Mouse (Mus musculus) embryo, embryonic 11.5 days (tissue): ENCODE measurements around the gene Ublcp1.
"Not testable (repeated sequence)": the region's sequence is repeated elsewhere in the genome, so short reads cannot be mapped to it uniquely, and the experiment has no call there.

Experiments used
- DNase-seq: peaks from one replicate; pipeline ENCODE4 v3.0.0-alpha.2; 2012; ENCODE audit warnings: low read depth, low spot score

Ublcp1 gene

DNA sequence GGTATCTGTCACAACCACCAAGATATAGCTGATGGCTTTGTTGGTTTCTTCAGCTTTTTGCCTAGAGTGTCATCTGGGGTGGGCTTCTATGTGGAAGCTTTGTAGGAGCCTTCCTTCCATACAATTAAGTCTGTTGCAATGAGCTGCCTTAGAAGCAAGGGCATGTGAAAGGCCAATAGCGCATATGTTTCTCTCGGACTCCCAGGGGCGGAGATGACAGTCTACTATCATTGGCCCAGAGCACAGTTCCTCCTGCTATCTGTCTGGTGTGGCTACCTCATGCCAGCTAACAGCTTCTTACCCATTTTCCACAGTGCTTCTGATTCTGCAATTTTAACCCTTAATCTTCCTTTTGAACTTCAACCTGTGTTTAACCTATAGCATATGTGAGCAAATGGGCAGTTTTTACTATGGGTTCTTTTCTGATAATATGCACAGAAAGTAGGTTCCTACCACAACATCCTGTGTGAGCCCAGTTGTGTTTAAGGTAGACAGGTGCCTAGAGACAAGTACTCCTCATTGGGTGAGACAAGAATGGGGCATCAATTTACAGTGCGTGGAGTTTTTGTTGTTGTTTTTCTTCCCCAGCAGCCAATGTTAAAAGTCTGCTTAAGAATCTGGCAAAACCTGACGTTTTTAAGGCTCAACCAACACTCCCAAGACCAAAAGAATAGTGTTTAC lies 24.5 kb upstream of the Ublcp1 start:
- no peak for DNase-seq

GRCm38 (mm10) chr11:44489117-44489516 lies 18.8 kb upstream of the Ublcp1 start:
- DNase-seq, result no peak

GRCm38 (mm10) chr11:44485089-44485736 lies 14.9 kb upstream of the Ublcp1 start:
- DNase-seq, result no peak

DNA sequence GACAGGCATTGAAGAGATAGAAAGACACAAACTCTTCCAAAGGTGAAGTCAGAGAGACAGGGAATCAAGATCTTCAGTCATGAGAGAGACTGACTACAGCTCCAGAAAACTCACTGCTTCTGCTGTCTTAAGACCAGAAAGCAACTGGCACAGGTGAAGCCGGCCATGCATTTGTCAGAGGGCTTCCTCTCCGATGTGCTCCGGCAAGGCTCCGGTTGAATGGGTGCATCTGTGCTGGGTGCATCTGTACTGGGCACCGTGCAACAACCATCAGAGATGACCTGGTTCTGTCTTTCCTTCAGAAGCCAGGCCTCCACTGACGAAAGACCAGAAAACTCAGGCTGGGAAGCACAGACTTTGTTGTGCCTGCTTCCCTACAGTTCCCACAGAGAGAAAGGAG lies 9.9 kb upstream of the Ublcp1 start:
- DNase-seq, result no peak

- no peak for DNase-seq
Observed at GRCm38 (mm10) chr11:44478382-44478781, 8.1 kb upstream of the Ublcp1 start.

DNA sequence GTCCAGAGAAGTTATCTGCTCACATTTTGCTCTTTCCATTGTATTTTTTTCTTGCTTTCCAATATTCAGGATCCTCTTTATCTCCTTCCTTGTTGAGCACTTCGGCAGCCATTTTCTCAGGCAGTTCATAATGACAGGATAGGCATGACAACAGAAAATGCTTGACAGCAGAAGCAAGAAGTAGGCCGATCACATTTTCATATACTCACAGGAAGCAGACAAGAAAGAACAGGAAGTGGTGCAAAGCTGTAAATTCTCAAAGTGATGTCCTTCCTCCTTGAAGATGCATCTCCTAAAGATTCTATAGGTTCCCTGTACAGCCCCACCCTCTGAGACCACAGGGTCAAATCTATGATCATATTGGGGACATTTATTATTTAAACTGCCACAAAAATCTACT lies 6.1 kb upstream of the Ublcp1 start:
- no peak for DNase-seq

GRCm38 (mm10) chr11:44475467-44475866 lies 5.2 kb upstream of the Ublcp1 start:
- DNase-seq, result no peak

GRCm38 (mm10) chr11:44471337-44471995 lies 1.2 kb upstream of the Ublcp1 start:
- peak; percentile 0 for DNase-seq

DNA sequence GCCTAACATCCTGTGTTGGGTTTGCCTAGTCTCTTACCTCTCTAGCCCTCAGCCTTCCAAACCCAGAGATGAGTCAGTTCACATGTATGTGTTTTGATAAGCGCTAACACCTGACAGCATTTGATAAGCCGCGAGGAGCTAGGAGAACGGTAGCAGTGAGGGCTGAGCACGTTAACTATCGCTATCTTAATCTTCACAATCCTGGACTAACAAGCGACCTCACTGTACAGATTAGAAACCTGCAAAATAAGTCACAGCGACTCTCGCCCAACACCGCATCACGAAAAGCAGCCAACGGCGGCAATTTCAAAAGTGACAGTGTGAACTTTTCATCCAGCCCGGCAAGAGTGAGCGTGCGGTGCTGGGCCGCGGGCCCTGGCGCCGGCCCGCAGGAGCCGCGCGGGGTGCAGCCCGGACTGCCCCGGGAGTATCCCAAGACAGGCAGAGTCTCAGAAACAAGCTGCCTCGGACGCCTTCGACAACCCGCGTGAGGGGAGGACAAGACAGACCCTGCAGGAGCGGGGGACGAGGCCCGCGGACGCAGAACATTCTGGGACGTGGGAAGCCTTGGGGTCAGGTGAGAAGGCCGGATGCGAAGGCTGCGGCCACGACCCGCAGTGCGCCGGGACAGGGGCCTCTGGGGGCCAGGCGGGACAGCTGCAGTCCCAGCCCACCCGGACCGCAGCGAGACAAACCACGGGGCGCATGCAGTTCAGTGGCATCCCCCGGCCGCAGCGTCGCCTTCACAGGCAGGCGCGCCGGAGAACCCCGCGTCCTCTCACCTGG lies 459 bp downstream of the Ublcp1 start:
- peak; percentile 2 for DNase-seq

- DNase-seq, result no peak
Observed at GRCm38 (mm10) chr11:44468306-44468790, 1.9 kb downstream of the Ublcp1 start.

GRCm38 (mm10) chr11:44466949-44467442 lies 3.3 kb downstream of the Ublcp1 start:
- DNase-seq, result no peak

DNA sequence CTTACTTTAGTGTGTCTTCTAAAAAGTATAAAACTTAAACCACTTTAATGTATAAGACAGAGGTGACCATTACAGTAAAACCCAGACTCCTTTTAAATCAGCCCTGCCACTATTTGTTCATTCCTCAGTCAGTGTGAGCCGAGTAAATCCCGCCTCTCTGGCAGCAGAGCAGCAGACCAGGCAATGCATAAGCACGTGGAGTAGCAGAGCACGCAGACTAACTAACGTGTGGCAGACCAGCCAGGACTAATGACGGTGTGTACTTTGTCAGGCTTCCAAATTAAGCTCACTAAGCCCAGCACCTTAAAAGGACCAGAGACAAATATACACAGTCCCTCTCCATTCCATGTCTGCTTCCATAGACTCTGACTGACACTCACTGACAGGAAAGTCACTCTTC lies 8.8 kb downstream of the Ublcp1 start:
- DNase-seq, result no peak

DNA sequence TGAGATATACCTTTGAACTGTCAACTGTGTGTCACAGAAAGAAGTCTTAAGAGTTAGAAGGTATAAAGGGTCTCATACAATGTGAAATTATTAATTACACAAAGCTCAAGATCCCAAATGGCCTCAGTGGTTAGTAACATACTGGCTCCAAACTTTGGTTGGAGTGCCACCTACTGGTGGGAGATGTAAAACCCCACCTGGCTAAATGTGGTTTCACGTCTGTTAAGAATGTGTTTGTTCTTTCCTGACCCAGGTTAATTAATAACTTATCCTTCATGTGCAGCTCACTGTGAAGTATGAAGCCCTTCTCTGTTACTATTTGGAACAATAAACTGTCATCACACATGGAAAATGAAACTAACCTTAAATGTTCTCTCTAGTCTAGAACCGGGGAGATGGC lies 16.9 kb downstream of the Ublcp1 start:
- peak; percentile 39 for DNase-seq

DNA sequence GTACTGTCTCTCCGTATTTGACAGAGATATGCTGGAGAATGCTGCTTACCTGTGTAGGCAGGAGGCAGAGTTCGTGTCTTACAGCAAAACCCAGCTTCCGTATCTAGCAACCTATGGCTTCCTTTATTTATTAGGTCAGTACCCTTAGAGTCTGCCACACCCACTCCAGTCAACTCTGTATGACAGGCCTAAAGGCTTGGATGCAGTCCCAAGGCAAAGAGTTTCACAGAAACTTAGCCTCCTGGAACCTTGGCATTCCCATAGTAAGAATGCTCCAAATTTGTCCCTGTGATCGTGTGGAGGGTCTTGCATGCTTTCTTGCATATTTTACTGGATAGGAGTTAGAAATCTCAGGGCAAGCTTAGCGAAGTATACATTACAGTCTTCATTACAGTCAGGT lies 18.3 kb downstream of the Ublcp1 start:
- not testable (repeated sequence) for DNase-seq

- DNase-seq, result no peak
Observed at GRCm38 (mm10) chr11:44451046-44451445, 19.3 kb downstream of the Ublcp1 start.

DNA sequence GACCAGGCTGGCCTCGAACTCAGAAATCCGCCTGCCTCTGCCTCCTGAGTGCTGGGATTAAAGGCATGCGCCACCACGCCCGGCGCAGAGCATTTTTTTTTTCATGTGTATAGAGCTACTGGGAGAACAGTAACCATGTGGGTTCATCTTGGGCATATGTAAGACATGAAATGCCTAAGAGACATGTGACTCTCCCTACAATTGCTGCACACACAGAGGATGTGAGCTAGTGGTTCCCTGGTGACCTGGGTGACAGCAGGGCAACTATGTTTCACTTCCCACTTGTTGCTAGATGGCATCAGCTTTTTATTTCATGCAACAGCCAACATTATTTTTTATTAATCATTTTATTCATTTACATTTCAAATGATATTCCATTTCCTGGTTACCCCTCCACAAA lies 32.5 kb downstream of the Ublcp1 start:
- DNase-seq, result no peak

DNA sequence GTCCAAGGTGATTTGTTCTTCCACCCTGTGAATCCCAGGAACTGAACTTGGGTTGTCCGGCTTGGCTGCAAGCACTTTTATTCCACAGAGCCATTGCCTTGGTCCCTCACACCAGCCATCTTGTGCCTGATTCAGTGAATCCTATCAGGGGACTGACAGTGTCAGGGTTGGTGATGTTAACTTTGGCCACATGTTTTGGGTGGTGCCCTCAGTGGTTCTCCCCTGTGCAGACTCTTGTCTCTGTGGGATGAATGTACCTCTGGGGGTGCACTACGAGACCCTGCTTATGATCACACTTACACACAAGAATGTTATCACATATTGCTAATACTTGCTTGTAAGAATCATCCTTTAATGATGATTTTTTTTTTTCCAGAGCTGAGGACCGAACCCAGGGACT lies 40.3 kb downstream of the Ublcp1 start:
- no peak for DNase-seq

DNA sequence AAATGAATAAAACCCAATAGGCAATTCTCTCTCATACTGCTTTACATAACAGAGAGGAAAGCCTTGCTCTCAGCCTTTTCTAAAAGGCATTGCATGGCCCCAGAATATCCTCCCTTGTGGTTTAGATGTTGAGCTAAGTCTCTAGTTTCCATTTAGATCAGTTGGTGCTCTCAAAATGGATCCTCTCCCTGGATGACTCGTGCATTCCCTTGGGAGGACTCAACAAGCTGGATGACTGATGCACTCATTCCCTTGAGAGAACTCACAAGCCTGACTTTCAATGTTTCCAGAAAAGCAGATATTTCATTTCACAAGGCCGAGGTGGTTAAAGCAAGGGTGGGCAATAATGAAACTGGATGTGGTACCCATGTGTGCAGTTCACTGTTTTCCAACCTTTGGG lies 42.3 kb downstream of the Ublcp1 start:
- no peak for DNase-seq

GRCm38 (mm10) chr11:44425626-44426025 lies 44.7 kb downstream of the Ublcp1 start:
- no peak for DNase-seq

DNA sequence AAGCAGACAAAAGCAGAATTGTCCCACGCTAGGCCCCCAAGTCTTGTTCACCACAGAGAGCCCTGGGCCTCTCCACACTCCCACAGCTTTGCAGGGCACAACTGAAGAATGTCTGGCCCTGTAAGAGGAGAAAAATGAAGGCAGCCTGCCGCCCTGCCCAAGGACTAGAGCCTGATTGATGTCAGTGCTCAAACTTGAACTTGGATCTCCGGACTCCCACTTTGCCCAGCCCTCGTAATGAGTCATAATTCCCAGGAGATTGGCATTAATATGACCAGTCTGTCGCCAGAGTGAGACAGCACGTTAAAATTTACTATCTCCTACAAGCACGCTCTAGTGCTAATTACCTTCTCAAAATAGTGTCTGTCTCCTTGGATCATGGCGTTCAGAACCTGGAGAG lies 45.3 kb downstream of the Ublcp1 start:
- DNase-seq, result no peak

DNA sequence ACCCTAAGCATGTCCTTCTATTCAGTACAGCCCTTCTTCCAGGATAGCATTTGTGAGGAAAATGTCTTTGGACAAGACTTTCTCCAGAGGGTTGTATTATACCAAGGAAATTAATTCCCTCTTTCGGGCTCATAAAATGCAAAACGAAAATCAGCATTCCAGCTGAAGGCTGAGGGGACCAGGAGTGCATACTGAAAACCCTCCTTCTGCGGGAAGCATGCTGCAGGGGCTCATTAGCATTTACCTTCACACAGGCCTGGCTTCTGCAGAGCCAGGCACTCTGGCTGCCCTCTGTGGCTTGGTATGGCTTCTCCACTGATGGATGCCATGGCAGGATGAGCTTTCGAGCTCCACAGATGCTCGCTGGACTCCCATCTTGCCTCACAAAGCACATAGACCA lies 46.3 kb downstream of the Ublcp1 start:
- DNase-seq, result no peak

DNA sequence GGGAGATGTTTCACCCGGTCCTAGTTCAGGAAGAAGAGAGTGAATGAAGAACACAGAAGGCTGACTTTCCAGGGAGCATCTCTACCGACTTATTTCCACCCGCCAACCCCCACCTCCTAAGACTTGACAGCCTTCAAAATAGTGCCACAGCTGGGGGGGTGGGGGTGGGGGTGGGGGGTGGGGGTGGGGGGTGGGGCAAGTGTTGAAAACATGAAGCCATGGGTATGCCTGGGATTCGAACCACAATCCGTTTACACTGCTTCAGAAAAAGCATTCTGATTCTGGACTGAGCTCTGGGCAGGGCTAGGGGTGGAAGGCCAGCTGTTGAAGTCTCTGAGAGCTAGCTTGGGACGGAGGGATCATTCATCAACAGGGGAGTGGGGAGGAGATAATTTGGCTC lies 47.0 kb downstream of the Ublcp1 start:
- DNase-seq, result no peak
